Mouse (Mus musculus): Measurements from ENCODE around the gene 4833420G17Rik.
"Not testable (repeated sequence)": the region's sequence is repeated elsewhere in the genome, so short reads cannot be mapped to it uniquely, and the experiment has no call there.

Gene 4833420G17Rik

DNA sequence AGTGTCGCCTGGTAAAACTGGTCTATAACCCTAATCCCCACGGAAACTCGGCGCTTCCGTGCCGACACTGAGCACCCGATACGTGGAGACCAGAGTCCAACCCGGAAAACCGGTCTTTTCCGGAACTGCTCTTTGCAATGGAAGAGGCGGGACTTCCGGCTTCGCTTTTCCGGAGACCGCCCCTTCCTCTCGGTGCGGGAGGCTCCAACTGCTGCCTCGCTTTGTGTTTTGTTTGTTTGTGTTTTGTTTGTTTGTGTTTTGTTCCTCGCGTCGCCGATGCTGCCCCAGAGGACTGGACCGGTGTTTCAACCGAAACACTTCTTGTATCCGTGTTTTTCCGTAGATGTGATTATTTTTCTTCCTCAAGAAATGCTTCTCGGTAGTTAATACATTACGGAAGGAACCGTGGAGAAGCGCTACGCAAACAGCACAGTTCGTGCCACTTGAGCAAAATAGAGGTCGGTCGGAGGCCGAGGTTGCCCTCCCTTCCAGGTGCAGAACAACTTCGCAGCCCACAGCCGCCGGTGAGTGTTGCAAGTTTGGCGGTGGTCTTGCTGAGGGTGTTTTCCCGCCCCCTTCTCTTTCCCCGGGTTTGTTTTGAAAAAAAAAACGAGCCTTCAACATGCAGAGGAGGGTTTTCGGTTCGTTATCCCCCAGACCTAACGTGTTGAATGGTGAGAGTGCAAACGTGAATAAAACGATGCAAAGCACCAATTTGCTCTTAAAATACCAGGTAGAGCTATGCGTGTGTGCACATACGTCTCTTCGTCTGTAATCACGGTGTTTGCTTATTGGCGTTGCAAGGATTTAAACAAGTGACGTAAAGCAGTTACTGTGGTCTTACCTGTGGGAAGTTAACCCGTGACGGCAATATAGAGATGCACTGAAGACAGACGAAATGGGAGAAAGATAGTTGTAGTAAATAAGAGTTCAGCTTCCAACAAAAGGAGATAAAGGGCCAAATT is at the start of gene 4833420G17Rik:
TSS of gene 4833420G17Rik (plus strand) at position 173 of the 965 bp plus-strand sequence.
- DNase-seq = peak; percentile 99

- DNase-seq = no peak
Observed at GRCm38 (mm10) chr13:119413026-119413425, 49.5 kb upstream of the 4833420G17Rik start.

- DNase-seq = no peak
Observed at GRCm38 (mm10) chr13:119418479-119418878, 44.1 kb upstream of the 4833420G17Rik start.

DNA sequence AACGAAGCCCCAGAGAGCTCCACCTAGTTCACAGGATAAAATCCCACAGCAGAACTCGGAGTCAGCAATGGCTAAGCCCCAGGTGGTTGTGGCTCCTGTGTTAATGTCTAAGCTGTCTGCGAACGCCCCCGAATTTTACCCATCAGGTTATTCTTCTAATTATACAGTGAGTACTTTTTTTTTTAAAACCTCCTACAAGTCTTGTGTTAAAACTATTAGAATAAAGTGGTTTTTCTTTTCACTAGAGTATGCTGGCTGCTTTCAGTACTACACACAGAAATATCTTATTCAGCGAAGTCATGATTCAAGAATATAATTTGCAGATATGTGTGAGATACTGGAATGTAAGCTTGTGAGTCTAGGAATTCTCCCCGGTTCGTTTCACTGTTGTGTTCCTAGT is 32.4 kb upstream of the 4833420G17Rik start:
- no peak for DNase-seq

DNA sequence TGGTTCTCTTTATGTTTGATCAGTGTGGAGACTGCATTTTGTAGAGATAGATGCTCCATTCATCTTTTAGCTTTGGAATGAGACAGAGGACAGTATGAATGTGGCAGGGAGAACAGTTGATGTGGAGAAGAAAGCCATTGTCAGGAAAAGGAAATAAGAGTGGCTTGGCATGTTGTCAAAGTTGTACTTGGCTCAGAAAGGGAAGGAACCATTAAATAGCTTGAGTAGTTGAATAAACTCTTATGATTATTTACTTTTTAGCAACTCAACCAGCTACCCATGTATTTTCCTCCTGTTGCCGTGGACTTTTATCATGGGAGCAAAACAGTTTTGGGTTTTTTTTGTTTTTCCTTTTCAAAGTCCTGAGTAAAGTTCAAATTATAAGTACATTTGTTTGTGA is 30.5 kb upstream of the 4833420G17Rik start:
- DNase-seq = no peak

DNA sequence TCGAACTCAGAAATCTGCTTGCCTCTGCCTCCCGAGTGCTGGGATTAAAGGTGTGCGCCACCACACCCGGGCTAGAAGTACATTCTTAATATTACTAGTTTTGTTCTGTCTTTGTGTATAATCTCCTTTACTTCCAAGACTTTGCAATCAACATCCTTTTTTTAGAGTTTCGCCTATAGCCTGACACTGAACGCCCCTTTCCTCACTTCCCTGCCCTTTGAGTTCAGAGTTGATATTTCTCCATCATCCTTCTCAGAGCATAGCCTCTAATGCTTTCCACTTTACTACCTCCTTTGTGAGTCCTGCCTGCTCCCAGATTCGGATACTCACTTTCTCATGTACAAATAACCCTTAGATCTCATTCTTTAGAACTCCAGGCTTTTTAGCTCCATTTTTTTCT is 28.2 kb upstream of the 4833420G17Rik start:
- no peak for DNase-seq

GRCm38 (mm10) chr13:119442244-119442643 is 20.3 kb upstream of the 4833420G17Rik start:
- no peak for DNase-seq

GRCm38 (mm10) chr13:119453563-119453962 is 9.0 kb upstream of the 4833420G17Rik start:
- no peak for DNase-seq

DNA sequence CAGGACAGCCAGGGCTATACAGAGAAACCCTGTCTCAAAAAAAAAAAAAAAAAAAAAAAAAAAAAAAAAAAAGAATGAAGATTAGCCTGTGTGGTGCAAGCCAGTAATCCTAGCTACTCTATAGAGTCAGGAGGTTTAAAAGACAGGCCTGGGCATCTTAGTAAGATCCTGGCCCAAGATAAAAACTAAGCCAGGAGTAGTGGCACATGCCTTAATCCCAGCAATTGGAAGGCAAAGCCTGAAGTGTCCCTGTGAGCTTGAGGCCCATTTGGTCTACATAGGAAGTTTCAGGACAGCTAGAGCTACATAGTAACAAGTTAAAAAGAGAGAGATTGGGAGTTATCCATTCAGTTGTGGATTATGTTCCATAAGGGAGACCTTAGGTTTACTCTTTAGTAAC is 7.5 kb upstream of the 4833420G17Rik start:
- DNase-seq = no peak

GRCm38 (mm10) chr13:119456342-119456741 is 6.2 kb upstream of the 4833420G17Rik start:
- DNase-seq = no peak

GRCm38 (mm10) chr13:119461900-119462595 is 520 bp upstream of the 4833420G17Rik start:
- DNase-seq = no peak

DNA sequence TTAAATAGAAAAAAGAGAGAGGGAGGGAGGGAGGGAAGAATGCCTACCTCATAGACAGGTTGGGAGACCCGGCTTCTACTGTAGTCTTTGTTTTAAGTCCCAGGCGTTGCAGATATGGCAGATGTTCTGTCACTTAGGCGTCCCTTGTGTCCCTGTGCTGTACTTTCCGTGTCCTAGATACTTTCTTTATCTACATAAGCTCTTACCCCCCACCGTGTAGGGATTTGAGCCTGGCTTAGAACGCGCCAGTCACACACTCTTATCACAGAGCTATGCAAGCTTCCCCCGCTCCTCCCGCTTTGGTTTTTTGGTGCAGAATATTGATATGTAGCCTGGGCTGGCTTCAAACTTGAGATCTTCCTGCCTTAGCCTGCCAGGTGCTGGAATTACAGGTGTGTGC is 14.1 kb downstream of the 4833420G17Rik start:
- no peak for DNase-seq

DNA sequence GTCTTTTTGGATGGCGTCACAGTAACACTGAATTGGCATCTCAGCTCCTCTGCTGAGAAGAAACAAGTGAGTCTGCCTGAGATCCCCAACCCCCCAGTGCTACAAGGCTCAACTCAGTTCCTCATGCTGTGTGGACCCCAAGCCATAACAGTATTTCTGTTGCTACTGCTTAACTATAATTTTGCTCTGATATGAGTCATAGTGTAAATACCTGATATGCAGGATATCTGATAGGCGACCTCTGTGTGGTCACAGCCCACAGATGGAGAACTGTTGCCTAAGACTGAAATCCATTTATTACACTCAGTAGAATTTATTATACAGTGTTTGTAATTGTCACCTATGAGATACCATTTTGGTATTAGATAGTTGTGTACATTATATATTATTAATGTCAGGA is 15.2 kb downstream of the 4833420G17Rik start:
- DNase-seq = no peak

GRCm38 (mm10) chr13:119487354-119487753 is 24.8 kb downstream of the 4833420G17Rik start:
- DNase-seq = no peak

DNA sequence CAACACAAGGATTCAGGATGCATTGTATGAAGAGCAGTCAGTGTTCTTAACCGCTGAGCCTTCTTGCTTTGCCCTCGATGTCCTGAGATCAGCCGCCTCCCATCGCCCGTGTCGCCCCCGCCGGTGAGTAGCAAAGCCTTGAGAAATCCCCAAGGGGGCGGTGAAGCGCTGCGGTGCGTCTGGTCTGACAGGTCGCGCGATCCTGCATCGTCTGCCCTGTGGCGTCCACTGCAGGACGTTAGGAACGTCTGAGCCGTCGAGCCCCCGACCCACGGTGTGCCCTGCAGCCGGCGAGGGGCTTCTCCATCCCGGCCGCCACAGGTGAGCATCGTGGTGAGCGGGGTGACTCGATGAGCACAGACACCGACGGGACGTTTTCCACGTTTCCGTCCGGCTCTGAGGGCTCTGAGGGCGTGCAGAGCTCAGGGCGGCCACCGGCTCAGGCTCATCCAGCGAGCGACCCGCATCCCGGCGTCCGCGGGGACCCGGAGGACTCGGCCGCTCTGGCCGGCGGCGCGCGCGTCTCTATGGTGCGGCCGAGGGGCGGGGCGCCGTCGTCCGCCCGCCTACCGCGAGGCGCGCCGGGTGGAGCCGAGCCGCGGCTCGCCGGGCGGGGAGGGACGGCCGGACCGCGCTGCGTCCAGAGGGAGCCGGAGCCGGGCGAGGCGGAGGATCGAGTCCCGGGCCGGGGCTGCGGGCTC is 25.5 kb downstream of the 4833420G17Rik start, which contains the start of the genes Tmem267 and 3110070M22Rik:
TSS of gene Tmem267 (plus strand) at position 160 of the 701 bp plus-strand sequence.
TSS of gene 3110070M22Rik (minus strand) at position 504 of the 701 bp plus-strand sequence.
- DNase-seq = peak; percentile 98

- peak; percentile 92 for DNase-seq
Observed at GRCm38 (mm10) chr13:119492083-119492482, 29.5 kb downstream of the 4833420G17Rik start.

DNA sequence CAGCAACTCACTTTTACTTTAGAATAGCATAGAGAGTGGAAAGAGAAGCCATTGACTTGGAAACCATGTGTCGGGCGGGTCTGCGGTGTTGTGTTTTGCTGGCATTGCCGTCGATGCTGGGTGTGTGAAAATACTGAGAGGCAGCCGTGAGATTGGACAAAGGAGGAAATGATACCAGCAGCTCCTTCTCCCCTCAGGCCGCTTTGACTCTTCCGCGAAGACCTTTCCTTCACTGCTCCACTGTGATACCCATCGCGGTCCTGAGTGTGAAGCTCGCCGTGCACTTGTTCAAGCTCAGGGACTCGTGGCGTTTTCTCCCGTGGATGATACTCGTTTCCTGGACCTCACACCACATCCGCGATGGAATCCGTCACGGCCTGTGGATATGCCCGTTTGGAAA is 32.4 kb downstream of the 4833420G17Rik start:
- not testable (repeated sequence) for DNase-seq
